Mouse (Mus musculus): ENCODE measurements at regions not wholly inside any gene's neighbourhood (a gene's known extent, or its start where the extent isn't known, plus 50 kb on each side); places are given as distances from the start of the nearest gene placed in this dataset.

DNA sequence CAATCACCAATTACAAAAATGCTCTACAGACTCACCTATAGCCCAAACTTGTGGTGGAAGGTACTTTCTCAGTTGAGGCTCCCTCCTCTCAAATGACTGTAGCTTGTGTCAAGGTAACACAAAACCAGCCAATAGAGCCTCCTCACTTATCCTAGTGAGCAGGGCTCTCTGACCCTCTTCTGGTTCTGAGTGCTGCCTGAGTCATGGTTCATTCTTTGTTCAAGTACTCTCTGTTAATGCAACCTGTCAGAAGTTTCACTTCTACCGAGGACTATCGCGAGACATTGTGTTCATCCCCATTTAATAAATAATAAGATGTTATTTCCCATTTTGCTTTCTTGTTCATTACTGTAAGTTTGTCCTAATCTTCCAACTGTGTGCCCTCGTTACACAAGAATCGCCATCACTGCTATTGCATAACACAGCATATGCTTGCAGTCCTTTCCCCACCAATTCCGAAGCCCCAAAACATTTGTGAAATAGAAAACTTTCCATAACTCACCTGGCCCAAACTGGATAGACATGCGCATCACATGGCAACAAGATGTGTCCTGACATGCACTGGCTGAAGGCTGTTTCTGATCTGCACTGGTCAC is 59.6 kb upstream of the Nabp1 start:
- DNase-seq (ENCODE audit: low read depth, low spot score): no peak

DNA sequence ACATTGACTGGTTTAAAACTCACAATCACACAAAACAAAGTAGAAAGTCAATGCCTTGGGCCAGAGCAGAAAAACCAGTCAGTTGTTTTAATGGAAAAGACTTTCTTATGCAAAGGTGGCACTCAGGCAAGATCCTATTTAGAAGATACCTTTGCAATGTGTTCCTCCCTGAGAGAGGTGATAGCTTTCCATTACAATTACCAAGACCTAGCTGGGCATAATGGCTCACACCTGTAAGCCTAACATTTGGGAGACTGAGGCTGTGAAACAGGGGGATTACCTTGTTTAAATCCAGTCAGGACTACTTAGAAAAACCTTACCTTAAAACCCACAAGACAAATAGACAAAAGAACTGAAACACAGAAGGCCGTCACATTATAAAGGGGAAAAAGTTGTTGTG is 57.9 kb upstream of the Nabp1 start:
- no peak for DNase-seq (ENCODE audit: low read depth, low spot score)

DNA sequence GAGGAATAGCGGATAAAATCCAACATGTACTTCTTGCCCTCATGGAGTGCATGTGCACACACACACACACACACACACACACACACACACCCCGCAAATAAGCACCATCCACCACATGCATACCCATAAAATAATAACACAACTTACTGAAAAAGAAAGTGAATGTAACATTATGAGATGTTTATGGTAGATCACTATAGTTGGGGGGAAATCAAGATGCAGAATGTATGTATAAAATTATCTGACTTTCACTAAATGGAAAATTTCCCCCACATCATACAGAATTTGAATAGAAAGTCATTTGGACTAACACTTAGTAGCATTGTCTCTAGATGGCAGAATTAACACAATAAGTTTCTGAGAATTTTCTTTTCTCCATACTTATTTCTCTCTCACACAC is 57.2 kb upstream of the Nabp1 start:
- DNase-seq (ENCODE audit: low read depth, low spot score): no peak

DNA sequence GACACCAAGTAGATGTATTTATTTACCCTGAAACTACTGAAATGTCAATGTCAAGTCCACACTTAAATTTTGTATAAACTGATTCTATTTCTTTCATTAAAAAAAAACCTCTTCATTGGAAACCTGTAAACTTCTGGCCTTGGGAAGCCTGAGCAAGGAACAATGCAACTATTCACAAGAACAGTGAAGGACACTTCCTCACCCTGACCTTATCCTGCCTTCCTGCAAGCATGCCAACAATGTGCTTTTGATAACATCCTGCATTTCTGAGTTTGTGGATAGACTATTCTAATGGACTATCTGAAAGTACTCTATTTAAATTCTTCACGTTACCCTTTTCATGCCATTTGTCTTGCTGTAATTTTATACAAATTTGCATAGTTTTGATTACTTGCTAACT is 53.1 kb upstream of the Nabp1 start:
- peak; percentile 60 for DNase-seq (ENCODE audit: low read depth, low spot score)

DNA sequence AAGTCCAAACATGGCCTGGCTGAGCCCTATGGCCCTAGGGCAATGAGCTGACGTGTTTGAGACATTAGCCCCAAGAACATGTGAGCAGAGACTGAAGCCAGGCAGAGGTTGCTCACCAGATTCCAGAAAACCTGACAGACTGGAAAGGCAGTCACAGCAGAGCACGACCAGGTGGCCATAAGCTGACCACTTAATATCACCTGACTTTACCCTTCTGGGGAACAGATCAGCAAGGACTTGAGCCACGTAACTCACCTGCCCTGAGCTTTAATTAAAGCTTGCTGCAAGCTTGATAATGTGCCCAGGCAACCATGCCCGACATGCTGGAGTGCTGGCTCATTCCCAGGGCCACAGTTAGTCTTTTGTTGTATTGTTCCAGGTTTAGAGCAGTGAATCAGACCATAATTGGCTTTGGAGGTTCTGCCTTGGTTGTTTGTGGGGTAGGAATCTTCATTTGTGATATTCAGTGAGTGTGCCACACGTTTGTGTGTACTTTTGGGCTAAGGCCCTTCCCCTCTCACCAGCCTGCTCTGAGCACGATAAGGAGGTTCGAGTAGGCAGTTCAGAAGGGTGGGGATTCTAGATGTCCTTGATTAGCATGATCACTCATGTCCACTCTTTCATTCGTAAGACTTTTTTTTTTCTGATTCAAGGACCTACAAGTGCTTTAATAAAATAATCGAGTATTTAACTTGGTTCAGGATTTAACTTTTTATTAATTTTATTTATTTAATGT is 52.1 kb upstream of the Nabp1 start:
- no peak for DNase-seq (ENCODE audit: low read depth, low spot score)

DNA sequence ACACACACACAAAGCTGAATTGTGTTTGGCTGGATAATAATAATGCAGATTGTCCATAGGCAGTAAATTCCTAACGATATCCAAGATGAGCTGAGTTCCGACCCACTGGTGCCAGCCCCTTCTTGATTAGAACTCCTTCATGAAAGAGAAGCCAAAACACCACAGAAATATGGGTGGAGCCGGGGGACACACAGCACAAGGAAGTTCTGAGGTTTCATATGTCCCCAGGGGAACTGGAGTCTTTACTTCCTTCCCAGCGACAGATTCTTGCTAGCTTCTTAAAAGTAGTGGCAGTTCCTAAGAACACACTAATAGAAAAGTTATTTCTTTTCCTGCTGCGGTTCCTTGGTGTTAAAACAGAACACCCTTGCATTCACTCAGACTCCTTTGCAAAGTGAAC is 51.4 kb upstream of the Nabp1 start:
- peak; percentile 32 for DNase-seq (ENCODE audit: low read depth, low spot score)

DNA sequence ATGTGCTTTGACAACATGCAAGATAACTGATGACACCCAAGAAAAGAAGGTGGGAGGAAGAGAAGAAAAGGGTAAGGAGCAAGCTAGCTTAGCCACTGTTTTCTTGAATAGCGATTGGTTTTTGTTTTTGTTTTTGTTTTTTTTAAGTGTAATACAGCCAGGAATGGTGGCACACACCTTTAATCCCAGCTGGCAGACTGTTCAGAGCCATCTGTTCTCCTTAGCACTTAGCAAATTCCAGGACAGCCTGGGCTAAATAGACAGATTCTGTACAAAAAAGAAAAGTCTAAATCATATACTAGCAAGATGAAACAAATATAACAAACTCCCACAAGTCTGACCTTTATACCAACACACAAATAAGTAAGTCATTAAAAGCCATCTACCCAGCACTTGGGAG is 50.4 kb upstream of the Nabp1 start:
- no peak for DNase-seq (ENCODE audit: low read depth, low spot score)

Measured in 3T3-L1 (cell line).